In genomic region chr11:118083811-118084210, GRCm38 (mm10) we compare ENCODE assay signal across 9 mouse cellular contexts. TPM values are rescaled to one million over a fixed set of nuclear protein-coding genes. Genes with fewer than 3 reads are reported as not detected.
DNase-seq lines count a peak whose midpoint lies in the region; ATAC-seq and TF ChIP-seq lines count a peak whose summit lies in the region.
"Had no signal": no experiment of that assay in that cellular context is flagged by ENCODE, and none has a peak within 500 bp of the region (broad histone marks: within the 10 kb centered on the region; RNA-seq: fewer than 3 reads in every experiment).

No protein-coding gene starts in this region.

- no peak overlapping the region for H3K4me2 ChIP-seq in intestine, postnatal 0 days (replicated peaks; ENCODE audit: low read depth)
- H3K4me2 ChIP-seq in intestine, embryonic 15.5 days (replicated peaks) = no peak overlapping the region
- H3K4me2 ChIP-seq in neural tube, embryonic 11.5 days (ENCODE audit: low read depth) = no peak overlapping the region
- H3K4me2 ChIP-seq: neural tube, embryonic 13.5 days had no signal

- H3K4me3 ChIP-seq in intestine, postnatal 0 days (ENCODE audit: low read depth, low read length) = no peak overlapping the region
- H3K4me3 ChIP-seq in intestine, embryonic 15.5 days (replicated peaks) = no peak overlapping the region
- no peak overlapping the region for H3K4me3 ChIP-seq in neural tube, embryonic 11.5 days (ENCODE audit: low read depth, low read length)
- H3K4me3 ChIP-seq: neural tube, embryonic 13.5 days had no signal

- intact Hi-C loops in left cerebral cortex, postnatal 36 days (cut with DNase I) = loop anchor here (2.0 to 10.0 kb wide), 3 partner anchors 19 to 291 kb away; no protein-coding TSS in a partner anchor

- 14% methylated on average over 6 of the region's 6 CpGs for whole genome bisulfite sequencing in intestine, postnatal 0 days
- 11% methylated on average over 6 of the region's 6 CpGs for WGBS in intestine, embryonic 15.5 days
- 10% methylated on average over 6 of the region's 6 CpGs for WGBS in neural tube, embryonic 11.5 days

- TF ChIP-seq CTCF in intestine, postnatal 0 days (IDR thresholded peaks at IDR 0.05; ENCODE audit: low read depth) = peak; percentile 90

- H3K27me3 ChIP-seq in intestine, postnatal 0 days (replicated peaks; ENCODE audit: control insufficient read depth, insufficient read depth, low read length) = no peaks in the 10 kb centered on the region
- no peaks in the 10 kb centered on the region for H3K27me3 ChIP-seq in intestine, embryonic 15.5 days (replicated peaks)
- H3K27me3 ChIP-seq in neural tube, embryonic 11.5 days (ENCODE audit: control insufficient read depth, insufficient read depth, low read length) = no peaks in the 10 kb centered on the region
- H3K27me3 ChIP-seq: neural tube, embryonic 13.5 days had no signal

- no peaks in the 10 kb centered on the region for H3K9me3 ChIP-seq in intestine, postnatal 0 days (ENCODE audit: control insufficient read depth)
- H3K9me3 ChIP-seq in intestine, embryonic 15.5 days = no peaks in the 10 kb centered on the region
- H3K9me3 ChIP-seq in neural tube, embryonic 11.5 days (ENCODE audit: control insufficient read depth, low read length) = no peaks in the 10 kb centered on the region
- H3K9me3 ChIP-seq: neural tube, embryonic 13.5 days had no signal

- H3K27ac ChIP-seq in intestine, postnatal 0 days (ENCODE audit: low read depth, low read length) = no peak overlapping the region
- no peak overlapping the region for H3K27ac ChIP-seq in intestine, embryonic 15.5 days
- H3K27ac ChIP-seq in neural tube, embryonic 11.5 days (ENCODE audit: low read depth, low read length) = no peak overlapping the region
- H3K27ac ChIP-seq: neural tube, embryonic 13.5 days had no signal

- no peak overlapping the region for H3K9ac ChIP-seq in intestine, postnatal 0 days (ENCODE audit: low read depth, low read length)
- no peak overlapping the region for H3K9ac ChIP-seq in intestine, embryonic 15.5 days
- no peak overlapping the region for H3K9ac ChIP-seq in neural tube, embryonic 11.5 days (ENCODE audit: low read length)
- H3K9ac ChIP-seq: neural tube, embryonic 13.5 days had no signal

- no peaks in the 10 kb centered on the region for H3K4me1 ChIP-seq in intestine, postnatal 0 days (replicated peaks; ENCODE audit: control insufficient read depth, insufficient read depth, low read length)
- H3K4me1 ChIP-seq in intestine, embryonic 15.5 days (replicated peaks) = no peaks in the 10 kb centered on the region
- 0 out of 2 replicates have a peak, but pooled peaks cover 6% of the 10 kb centered on the region for H3K4me1 ChIP-seq in neural tube, embryonic 11.5 days (ENCODE audit: control insufficient read depth, insufficient read depth, low read length)
- H3K4me1 ChIP-seq: neural tube, embryonic 13.5 days had no signal

- DNase-seq in MN1 (ENCODE audit: low spot score) = peak; percentile 65
- DNase-seq in cerebellum, adult 9-10 months = peak; percentile 69
- peak; percentile 59 to 77 for DNase-seq in gastrocnemius, postnatal 4 days (ENCODE audit: low spot score in 2 of 2)
- peak; percentile 46 to 54 for DNase-seq in left cerebral cortex, postnatal 36 days (ENCODE audit: low spot score in 2 of 2)
- DNase-seq in neural tube, embryonic 11.5 days (ENCODE audit: low spot score) = peak; percentile 82
- peak; percentile 66 to 70 for DNase-seq in thymus, postnatal 36 days

- no peak for ATAC-seq in intestine, postnatal 0 days
- ATAC-seq in intestine, embryonic 15.5 days = no peak
- ATAC-seq in neural tube, embryonic 11.5 days (ENCODE audit: insufficient read depth, low FRiP score, low TSS enrichment) = no peak

- no peaks in the 10 kb centered on the region for H3K36me3 ChIP-seq in intestine, postnatal 0 days (ENCODE audit: control insufficient read depth, insufficient read depth)
- no peaks in the 10 kb centered on the region for H3K36me3 ChIP-seq in intestine, embryonic 15.5 days
- no peaks in the 10 kb centered on the region for H3K36me3 ChIP-seq in neural tube, embryonic 11.5 days (ENCODE audit: control insufficient read depth, insufficient read depth, low read length)
- H3K36me3 ChIP-seq: neural tube, embryonic 13.5 days had no signal

RNA-seq across cellular contexts. Expression of gene Dnah17, which starts 46.6 kb away (rescaled TPM):
- polyA plus RNA-seq in intestine, postnatal 0 days (2015; fragmentation: Nextera tagmentation; extraction: Ambion mirVana) = 0.03 and 0.05 TPM in 2 replicates
- polyA plus RNA-seq in intestine, embryonic 15.5 days (2015; fragmentation: Nextera tagmentation; extraction: Ambion mirVana) = 0.08 and 0.16 TPM in 2 replicates
- total RNA-seq in gastrocnemius, postnatal 4 days (2021) = under 1 TPM; 0.05 to 0.10 TPM
- under 1 TPM; 0.02 to 0.09 TPM for total RNA-seq in left cerebral cortex, postnatal 36 days (2021)
- polyA plus RNA-seq in neural tube, embryonic 11.5 days (2014; fragmentation: Nextera tagmentation; extraction: Ambion mirVana) = 0.13 and 0.23 TPM in 2 replicates
